Mouse (Mus musculus): ENCODE data around the gene Rnf168.
A peak's percentile ranks its signal among the peaks of the same experiment; 100 is the strongest.

The Rnf168 gene

DNA sequence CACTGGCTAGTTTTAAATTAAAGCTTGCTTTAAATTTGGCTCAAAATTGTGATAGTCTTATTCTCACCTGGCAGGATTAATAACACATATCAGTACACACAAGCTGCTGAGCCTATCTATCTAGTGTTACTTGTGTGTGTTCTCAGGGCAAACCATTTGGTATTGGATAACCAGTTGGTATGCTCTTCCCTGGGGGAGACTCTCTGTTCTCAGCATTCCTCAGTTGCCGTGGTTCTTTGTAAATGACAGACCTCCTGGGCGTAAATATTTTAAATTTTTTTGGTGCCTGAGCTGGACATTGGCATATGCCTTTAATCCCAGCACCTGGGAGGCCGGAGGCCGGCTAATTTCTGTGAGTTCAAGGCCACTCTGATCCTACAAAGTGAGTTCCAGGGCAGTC, 35.6 kb downstream of the Rnf168 start:
- DNase-seq (ENCODE audit: low read depth, low spot score) = no peak

DNA sequence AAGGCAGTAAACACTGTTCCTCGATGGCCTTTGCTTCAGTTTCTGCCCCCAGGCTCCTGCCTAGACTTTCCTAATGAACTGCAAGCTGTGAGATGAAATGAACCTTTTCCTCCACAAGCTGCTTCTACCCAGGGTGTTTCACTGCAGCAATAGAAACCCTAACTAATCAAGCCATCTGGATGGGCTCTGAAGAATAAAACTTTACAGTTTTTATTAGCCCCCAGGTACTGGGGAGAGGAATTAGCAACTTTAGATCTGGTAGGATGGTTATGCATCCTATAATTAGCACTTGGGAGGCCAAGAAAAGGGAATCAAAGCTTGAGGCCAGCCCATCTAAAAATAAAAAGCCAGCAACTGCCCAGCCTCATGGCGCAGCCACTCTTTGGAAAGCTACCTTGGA, 39.3 kb downstream of the Rnf168 start:
- DNase-seq (ENCODE audit: low read depth, low spot score) = no peak

DNA sequence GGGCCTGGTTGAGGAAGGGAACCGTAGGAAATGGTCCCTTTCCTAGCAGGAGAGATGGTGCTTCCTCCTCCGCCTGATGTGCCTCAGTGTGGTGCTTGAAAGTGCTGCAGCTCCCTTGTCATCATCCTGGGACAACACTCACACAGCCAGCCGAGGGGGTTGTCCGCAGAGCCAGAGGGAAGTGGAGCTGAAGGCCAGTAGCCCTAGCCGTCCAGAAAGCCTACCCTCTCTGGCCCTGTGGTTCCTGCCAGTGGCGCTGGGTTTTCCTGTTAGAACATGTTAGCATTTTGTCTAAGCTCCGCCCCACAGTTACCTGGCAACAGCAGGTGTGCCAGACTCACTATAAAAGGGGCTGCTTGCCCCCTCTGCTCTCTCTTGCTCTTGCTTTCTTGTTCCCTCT, 46.7 kb downstream of the Rnf168 start:
- DNase-seq (ENCODE audit: low read depth, low spot score) = no peak

DNA sequence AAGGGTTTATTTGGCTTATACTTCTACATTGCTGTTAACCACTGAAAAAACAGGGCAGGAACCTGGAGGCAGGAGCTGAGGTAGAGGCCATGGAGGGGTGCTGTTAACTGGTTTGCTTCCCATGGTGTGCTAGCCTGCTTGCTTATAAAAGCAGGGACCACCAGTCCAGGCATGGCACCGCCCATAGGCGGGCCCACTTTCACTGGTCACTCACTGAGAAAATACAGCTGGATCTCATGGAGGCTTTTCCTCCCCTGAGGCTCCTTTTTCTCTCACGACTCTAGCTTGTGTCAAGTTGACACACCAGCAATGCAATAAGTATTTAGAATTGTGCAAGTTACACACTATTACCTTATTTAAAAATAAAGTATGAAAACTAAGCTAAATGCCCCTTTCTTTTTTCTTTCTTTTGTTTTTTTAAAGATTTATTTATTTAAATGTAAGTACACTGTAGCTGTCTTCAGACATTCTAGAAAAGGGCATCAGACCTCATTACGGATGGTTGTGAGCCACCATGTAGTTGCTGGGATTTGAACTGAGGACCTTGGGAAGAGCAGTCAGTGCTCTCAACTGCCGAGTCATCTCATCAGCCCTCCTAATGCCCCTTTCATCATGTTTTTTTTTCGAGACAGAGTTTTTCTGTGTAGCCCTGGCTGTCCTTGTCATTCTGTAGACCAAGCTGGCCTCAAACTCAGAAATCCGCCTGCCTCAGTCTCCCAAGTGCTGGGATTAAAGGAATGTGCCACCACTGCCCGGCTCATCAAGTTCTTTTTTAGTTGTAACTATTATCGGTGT, 53.8 kb downstream of the Rnf168 start:
- DNase-seq (ENCODE audit: low read depth, low spot score) = no peak

DNA sequence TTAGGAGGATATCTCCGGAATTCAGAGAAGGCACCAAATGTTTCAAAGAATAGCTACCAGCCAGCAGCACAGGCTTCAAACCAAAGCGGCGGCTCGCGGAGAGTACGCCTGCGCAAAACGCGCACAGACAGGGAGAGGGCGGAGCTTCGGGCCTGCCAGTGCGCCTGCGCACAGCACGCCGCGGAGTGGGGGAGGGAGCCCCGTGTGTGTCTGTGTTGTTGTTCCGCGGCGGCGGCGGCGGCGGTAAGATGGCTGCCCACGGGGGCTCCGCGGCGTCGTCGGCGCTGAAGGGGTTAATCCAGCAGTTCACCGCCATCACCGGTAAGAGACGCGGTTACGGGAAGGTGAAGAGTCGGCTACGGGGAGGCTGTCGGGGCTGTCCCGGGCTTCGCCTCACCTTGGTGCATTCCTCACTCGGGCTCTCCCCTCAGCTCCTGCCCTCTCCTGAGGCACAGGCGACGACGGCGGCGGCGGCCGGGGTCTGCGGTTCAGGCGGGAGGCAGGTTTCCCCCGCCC, 54.8 kb downstream of the Rnf168 start, which contains the start of gene Ubxn7:
TSS of gene Ubxn7 (plus strand) at position 218 of the 516 bp plus-strand sequence.
- DNase-seq (ENCODE audit: low read depth, low spot score) = peak; percentile 85

DNA sequence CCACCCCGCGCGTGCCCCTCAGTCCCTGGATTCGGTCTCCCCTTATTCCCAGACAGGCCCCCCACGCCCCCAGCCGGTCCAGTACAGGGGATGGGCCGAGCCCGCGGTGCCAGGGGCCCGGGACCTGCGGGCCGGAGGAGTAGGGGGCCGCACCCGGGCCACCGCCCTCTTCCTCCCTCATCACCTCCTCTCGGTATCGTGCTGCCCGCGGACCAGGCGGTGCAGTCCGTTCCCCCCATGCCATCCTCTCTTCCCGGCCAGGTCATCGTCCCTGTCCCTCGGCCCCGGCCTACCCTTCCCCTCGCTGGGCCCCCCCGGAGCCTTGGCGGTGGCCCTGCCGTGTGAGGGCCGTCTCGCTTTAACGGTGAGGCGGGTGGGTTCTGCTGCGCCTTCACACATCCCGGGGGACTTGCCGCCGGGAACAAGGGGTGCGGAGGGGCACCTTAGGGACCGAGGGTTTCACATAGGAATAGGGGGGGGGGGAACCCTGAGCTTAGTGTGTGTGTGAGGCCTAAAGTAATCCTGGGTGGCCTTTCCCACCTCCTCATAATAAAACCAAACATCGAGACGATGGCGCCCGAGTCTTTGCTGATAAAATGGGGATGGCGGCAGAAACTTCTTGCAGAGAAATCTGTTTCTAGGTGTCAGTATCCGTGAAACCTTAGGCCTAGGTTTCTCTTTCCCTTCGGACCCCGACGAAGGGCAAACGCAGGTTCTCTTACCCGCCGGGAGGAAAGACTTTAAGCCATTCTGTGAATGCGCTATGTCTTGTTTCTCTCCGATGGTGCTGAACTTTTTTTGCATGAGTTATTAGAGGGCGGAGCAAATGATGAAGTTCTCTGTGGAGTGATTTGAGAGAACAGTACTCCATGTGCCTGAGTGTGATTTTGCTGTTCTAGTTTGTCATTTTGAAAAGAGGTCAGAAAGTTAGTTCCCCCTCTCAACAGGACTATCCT, 55.6 kb downstream of the Rnf168 start:
- DNase-seq (ENCODE audit: low read depth, low spot score) = no peak

DNA sequence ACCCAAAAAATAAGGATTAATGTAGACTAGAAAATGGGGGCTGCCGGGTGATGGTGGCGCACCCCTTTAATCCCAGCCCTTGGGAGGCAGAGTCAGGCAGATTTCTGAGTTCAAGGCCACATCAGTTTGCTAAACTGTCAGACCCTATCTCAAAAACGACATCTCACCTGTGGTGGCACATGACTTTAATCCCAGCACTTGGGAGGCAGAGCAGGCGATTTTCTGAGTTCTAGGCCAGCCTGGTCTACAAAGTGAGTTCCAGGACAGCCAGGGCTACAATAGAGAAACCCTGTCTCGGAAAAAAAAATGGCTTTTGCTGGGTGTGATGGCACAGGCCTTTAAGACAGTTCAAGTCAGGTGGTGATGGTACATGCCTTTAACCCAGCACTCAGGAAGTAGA, 57.9 kb downstream of the Rnf168 start:
- no peak for DNase-seq (ENCODE audit: low read depth, low spot score)

DNA sequence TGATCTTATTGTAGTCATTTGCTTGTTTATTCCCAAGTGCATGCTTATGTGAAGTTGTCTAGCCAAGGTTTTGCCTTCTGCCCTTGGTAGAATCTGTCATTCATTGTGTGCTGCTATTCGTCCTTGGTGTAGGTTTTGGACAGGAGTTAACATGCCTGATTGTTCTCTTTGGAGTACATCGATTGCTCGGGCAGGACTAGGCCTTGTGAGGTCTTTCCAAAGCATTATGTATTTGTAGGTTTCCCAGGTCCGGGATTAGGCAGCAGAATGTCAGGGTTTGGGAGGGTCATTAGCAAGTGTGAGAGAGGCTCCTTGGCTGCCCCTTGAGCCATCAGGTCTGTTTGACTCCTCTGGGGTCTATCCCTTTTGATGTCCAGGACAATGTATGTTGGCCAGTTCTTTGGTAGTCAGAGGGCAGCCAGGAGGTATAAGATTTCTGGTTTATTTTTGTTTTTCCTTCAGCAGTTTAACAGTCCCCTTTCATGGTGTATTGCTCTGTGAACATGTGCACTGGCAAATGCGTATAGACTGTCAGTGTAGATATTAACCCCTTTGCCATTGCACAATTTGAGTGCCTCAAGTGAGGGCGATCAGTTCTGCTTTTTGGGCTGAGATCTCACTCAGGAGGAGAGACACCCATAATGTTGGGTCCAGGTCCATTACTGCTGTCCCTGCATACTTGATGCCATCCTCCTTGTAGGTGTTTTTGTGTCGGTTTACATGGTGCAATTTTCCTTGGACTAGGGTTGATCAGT, 58.9 kb downstream of the Rnf168 start:
- DNase-seq (ENCODE audit: low read depth, low spot score) = no peak

DNA sequence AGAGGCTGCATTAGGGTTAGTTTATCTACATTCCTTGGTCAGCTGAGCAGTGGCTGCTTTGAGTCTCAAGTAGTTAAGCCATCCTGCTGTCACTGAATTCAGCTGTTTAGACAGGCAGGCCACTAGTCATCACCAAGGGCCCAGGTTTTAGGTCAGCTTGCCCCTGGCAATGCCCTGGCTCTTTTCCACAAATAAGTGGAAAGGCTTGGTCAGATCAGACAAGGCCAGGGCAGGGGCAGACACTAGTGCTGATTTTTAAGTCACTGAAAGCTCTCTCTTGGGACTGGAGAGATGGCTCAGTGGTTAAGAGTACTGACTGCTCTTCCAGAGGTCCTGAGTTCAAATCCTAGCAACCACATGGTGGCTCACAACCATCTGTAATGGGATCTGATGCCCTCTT, 59.7 kb downstream of the Rnf168 start:
- DNase-seq (ENCODE audit: low read depth, low spot score) = no peak

DNA sequence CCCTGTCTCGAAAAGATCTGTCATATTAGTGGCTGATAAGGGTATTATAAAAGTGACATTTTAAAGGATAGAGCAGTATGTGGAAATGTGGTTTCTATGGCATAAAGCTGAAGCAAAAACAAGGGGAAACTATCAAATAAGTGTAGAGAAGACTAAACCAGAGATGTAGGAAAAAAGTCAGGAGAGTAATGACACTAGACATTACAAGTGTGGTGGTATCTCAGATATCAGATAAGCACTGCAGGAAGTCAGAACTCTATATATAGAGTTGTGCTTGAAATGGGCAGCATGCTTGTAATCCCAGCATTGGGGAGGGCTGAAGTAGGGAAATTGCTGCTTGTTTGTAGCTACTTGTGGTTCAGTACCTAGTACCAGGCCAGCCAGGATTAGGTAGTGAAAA, 63.2 kb downstream of the Rnf168 start:
- DNase-seq (ENCODE audit: low read depth, low spot score) = no peak

DNA sequence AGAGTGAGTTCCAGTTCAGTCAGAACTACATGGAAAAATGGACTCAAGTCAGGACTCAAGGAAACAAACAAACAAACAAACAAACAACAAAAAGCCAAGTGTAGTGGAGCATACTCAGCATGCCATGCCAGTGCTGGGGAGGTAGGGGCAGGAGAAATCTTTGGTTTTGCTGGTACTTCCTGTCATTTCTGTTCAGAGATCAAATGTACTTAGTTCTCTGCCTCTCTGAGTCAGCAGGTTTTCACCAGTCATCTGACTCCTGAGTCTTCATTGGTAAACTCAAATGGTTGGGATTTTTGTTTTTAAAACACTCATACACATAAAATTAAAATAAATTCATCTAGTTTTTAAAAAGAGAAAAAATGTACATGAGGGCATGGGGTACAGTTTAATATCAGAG, 68.3 kb downstream of the Rnf168 start:
- DNase-seq (ENCODE audit: low read depth, low spot score) = no peak

DNA sequence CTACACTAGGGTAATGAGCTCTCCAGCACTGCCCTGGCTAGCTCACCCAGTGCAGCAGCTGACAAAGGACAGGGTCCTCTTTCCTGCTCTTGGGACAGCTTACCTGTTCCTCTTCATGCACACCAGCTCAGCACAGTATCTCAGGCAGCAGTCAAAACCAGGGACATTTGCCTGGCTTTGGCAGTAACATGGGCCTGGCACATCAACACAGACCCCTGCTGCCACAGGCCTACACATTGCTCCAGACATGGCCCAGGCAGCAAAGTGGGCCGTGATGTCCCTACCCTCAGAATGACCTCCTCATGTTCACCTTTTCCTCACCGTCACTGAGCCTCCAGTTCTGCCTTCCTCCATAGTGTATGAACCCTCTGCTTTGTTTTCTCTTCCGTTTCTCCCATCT, 73.5 kb downstream of the Rnf168 start:
- DNase-seq (ENCODE audit: low read depth, low spot score) = no peak
